Mouse (Mus musculus) midbrain, embryonic 13.5 days (tissue): ENCODE measurements around the gene 4930432K21Rik. TPM values are rescaled to one million over a fixed set of nuclear protein-coding genes. Genes with fewer than 3 reads are reported as not detected.

Experiments
- ATAC-seq: fragments of 200-750 bp; cut with Nextera tagmentation; 2 replicates; pipeline ENCODE4 v1.8.0; 2017; ENCODE audit warnings: mild to moderate bottlenecking, moderate TSS enrichment, moderate library complexity
- H3K27ac ChIP-seq: fragments of 300-500 bp; sonication (generic); 2 replicates; pipeline ENCODE4 v1.5.1; 2015; ENCODE audit warnings: inconsistent platforms, mild to moderate bottlenecking, moderate library complexity
- H3K27me3 ChIP-seq: fragments of 300-500 bp; sonication (generic); 2 replicates; pipeline ENCODE4 v1.6.1; 2015; ENCODE audit warnings: mild to moderate bottlenecking, inconsistent platforms
- H3K36me3 ChIP-seq: fragments of 300-500 bp; sonication (generic); 2 replicates; pipeline ENCODE4 v1.6.1; 2015; ENCODE audit warnings: mild to moderate bottlenecking, inconsistent platforms
- H3K4me1 ChIP-seq: fragments of 300-500 bp; sonication (generic); replicated peaks from 2 replicates; pipeline ENCODE4 v1.6.1; 2015; ENCODE audit warnings: inconsistent platforms
- H3K4me2 ChIP-seq: fragments of 300-500 bp; sonication (generic); replicated peaks from 2 replicates; pipeline ENCODE4 v1.6.1; 2015; ENCODE audit warnings: moderate library complexity, mild to moderate bottlenecking, inconsistent platforms
- H3K4me3 ChIP-seq: fragments of 300-500 bp; sonication (generic); replicated peaks from 2 replicates; pipeline ENCODE4 v1.5.1; 2015; ENCODE audit warnings: mild to moderate bottlenecking, inconsistent platforms
- H3K9ac ChIP-seq: fragments of 300-500 bp; sonication (generic); replicated peaks from 2 replicates; pipeline ENCODE4 v1.6.1; 2015; ENCODE audit warnings: mild to moderate bottlenecking, inconsistent platforms
- H3K9me3 ChIP-seq: fragments of 300-500 bp; sonication (generic); 2 replicates; pipeline ENCODE4 v1.6.1; 2016; ENCODE audit warnings: mild to moderate bottlenecking, inconsistent platforms
- WGBS: fragments of 180-500 bp; shearing (Covaris S2); methylation state at CpG from one replicate; pipeline ENCODE4 v1.1.7; 2015; 5-methylcytosine and 5-hydroxymethylcytosine counted together
- polyA plus RNA-seq: library from polyadenylated mRNA; unstranded; fragments of >200 nt; fragmentation: Nextera tagmentation; extraction: Ambion mirVana; gene quantifications from 2 replicates; pipeline ENCODE4 v1.2.1, GENCODE M21; 2015

The 4930432K21Rik gene
- polyA plus RNA-seq, 1 experiment from 2014 or later = 2.7 TPM

- Histone ChIP-seq H3K9me3 (no peaks in the 10 kb centered on the region), H3K9ac (peak overlapping the region; percentile 57), H3K27ac (peak overlapping the region; percentile 55), H3K4me3 (peak overlapping the region; percentile 37), H3K4me1 (peaks cover 51% of the 10 kb centered on the region), H3K36me3 (no peaks in the 10 kb centered on the region), H3K4me2 (peak overlapping the region; percentile 74), H3K27me3 (peaks cover 19% of the 10 kb centered on the region)
- WGBS = 10% methylated on average over 34 of the region's 34 CpGs
- ATAC-seq = peak; percentile 31; the same call in 1 of the 2 replicates
These were observed 55.4 kb downstream of the 4930432K21Rik start for GRCm38 (mm10) chr8:84202938-84203917.

GRCm38 (mm10) chr8:84203975-84204772 lies 56.3 kb downstream of the 4930432K21Rik start:
- Histone ChIP-seq H3K9ac (peak overlapping the region; percentile 57), H3K4me1 (peaks cover 51% of the 10 kb centered on the region), H3K36me3 (peaks cover 3% of the 10 kb centered on the region; the same call in 1 of the 2 replicates), H3K9me3 (no peaks in the 10 kb centered on the region), H3K4me3 (peak overlapping the region; percentile 37), H3K27me3 (peaks cover 19% of the 10 kb centered on the region), H3K27ac (peak overlapping the region; percentile 55), H3K4me2 (peak overlapping the region; percentile 74)
- ATAC-seq = 0 out of 2 replicates have a peak, but pooled peaks have one; percentile 5
- 64% methylated on average over 13 of the region's 13 CpGs for WGBS

- H3K4me1 ChIP-seq = peaks cover 49% of the 10 kb centered on the region
- H3K36me3 ChIP-seq = peaks cover 12% of the 10 kb centered on the region
- ATAC-seq = no peak
- H3K27me3 ChIP-seq = peaks cover 17% of the 10 kb centered on the region
- no peak overlapping the region for H3K27ac ChIP-seq
- 90% methylated on average over 5 of the region's 5 CpGs for WGBS
- no peak overlapping the region for H3K4me3 ChIP-seq
- no peaks in the 10 kb centered on the region for H3K9me3 ChIP-seq
- H3K4me2 ChIP-seq = no peak overlapping the region
- H3K9ac ChIP-seq = no peak overlapping the region
These were observed 57.2 kb downstream of the 4930432K21Rik start for GRCm38 (mm10) chr8:84205073-84205472.

- WGBS = 94% methylated on average over 3 of the region's 3 CpGs
- Histone ChIP-seq H3K4me2 (no peak overlapping the region), H3K27me3 (peaks cover 8% of the 10 kb centered on the region), H3K4me3 (no peak overlapping the region), H3K9me3 (no peaks in the 10 kb centered on the region), H3K4me1 (peaks cover 39% of the 10 kb centered on the region), H3K27ac (no peak overlapping the region), H3K36me3 (peaks cover 26% of the 10 kb centered on the region), H3K9ac (no peak overlapping the region)
- no peak for ATAC-seq
These were observed 58.8 kb downstream of the 4930432K21Rik start for GRCm38 (mm10) chr8:84206666-84207065.

GRCm38 (mm10) chr8:84207811-84208210 lies 60.0 kb downstream of the 4930432K21Rik start:
- H3K4me2 ChIP-seq = no peak overlapping the region
- H3K4me3 ChIP-seq = no peak overlapping the region
- WGBS = 75% methylated on average over 7 of the region's 7 CpGs
- peaks cover 37% of the 10 kb centered on the region for H3K36me3 ChIP-seq
- no peaks in the 10 kb centered on the region for H3K9me3 ChIP-seq
- H3K4me1 ChIP-seq = peaks cover 39% of the 10 kb centered on the region
- no peak for ATAC-seq
- H3K27ac ChIP-seq = peak overlapping the region; percentile 67; the same call in 1 of the 2 replicates
- H3K9ac ChIP-seq = peak overlapping the region; percentile 40; the same call in 1 of the 2 replicates
- H3K27me3 ChIP-seq = no peaks in the 10 kb centered on the region; the same call in 1 of the 2 replicates

- Histone ChIP-seq H3K4me1 (peaks cover 31% of the 10 kb centered on the region), H3K4me3 (no peak overlapping the region), H3K9me3 (no peaks in the 10 kb centered on the region), H3K36me3 (peaks cover 46% of the 10 kb centered on the region), H3K27me3 (no peaks in the 10 kb centered on the region), H3K4me2 (no peak overlapping the region), H3K9ac (peak overlapping the region; percentile 40; the same call in 1 of the 2 replicates), H3K27ac (peak overlapping the region; percentile 67; the same call in 1 of the 2 replicates)
- ATAC-seq = 0 out of 2 replicates have a peak, but pooled peaks have one; percentile 18
- 31% methylated on average over 17 of the region's 17 CpGs for WGBS
These were observed 60.9 kb downstream of the 4930432K21Rik start for GRCm38 (mm10) chr8:84208381-84209380.

- Histone ChIP-seq H3K27ac (no peak overlapping the region), H3K4me2 (peak overlapping the region; percentile 31), H3K4me3 (no peak overlapping the region), H3K36me3 (peaks cover 62% of the 10 kb centered on the region), H3K4me1 (peaks cover 27% of the 10 kb centered on the region), H3K9me3 (no peaks in the 10 kb centered on the region), H3K27me3 (no peaks in the 10 kb centered on the region), H3K9ac (peak overlapping the region; percentile 36; the same call in 1 of the 2 replicates)
- 57% methylated on average over 32 of the region's 34 CpGs for WGBS
- ATAC-seq = peak; percentile 49; the same call in 1 of the 2 replicates
These were observed 62.5 kb downstream of the 4930432K21Rik start for GRCm38 (mm10) chr8:84210167-84210791.

GRCm38 (mm10) chr8:84211202-84211601 lies 63.4 kb downstream of the 4930432K21Rik start:
- Histone ChIP-seq H3K4me1 (peaks cover 27% of the 10 kb centered on the region), H3K4me2 (no peak overlapping the region), H3K4me3 (no peak overlapping the region), H3K9ac (no peak overlapping the region), H3K27me3 (no peaks in the 10 kb centered on the region), H3K36me3 (peaks cover 71% of the 10 kb centered on the region), H3K9me3 (no peaks in the 10 kb centered on the region), H3K27ac (no peak overlapping the region)
- no peak for ATAC-seq
- 93% methylated on average over 3 of the region's 3 CpGs for WGBS

- peaks cover 27% of the 10 kb centered on the region for H3K4me1 ChIP-seq
- H3K27ac ChIP-seq = no peak overlapping the region
- no peak overlapping the region for H3K9ac ChIP-seq
- H3K4me2 ChIP-seq = no peak overlapping the region
- ATAC-seq = no peak
- no peaks in the 10 kb centered on the region for H3K9me3 ChIP-seq
- H3K36me3 ChIP-seq = peaks cover 79% of the 10 kb centered on the region
- no peaks in the 10 kb centered on the region for H3K27me3 ChIP-seq
- WGBS = 92% methylated on average over 31 of the region's 31 CpGs
- H3K4me3 ChIP-seq = no peak overlapping the region
These were observed 64.2 kb downstream of the 4930432K21Rik start for GRCm38 (mm10) chr8:84211881-84212563.

- Histone ChIP-seq H3K36me3 (peaks cover 91% of the 10 kb centered on the region), H3K27me3 (no peaks in the 10 kb centered on the region), H3K4me1 (peaks cover 20% of the 10 kb centered on the region), H3K4me3 (no peak overlapping the region), H3K9me3 (no peaks in the 10 kb centered on the region), H3K4me2 (no peak overlapping the region), H3K27ac (no peak overlapping the region), H3K9ac (no peak overlapping the region)
- no peak for ATAC-seq
- WGBS = 92% methylated on average over 4 of the region's 4 CpGs
These were observed 65.5 kb downstream of the 4930432K21Rik start for GRCm38 (mm10) chr8:84213277-84213676.
